Mouse (Mus musculus): ENCODE results near the gene Hdac9.

Hdac9 gene

DNA sequence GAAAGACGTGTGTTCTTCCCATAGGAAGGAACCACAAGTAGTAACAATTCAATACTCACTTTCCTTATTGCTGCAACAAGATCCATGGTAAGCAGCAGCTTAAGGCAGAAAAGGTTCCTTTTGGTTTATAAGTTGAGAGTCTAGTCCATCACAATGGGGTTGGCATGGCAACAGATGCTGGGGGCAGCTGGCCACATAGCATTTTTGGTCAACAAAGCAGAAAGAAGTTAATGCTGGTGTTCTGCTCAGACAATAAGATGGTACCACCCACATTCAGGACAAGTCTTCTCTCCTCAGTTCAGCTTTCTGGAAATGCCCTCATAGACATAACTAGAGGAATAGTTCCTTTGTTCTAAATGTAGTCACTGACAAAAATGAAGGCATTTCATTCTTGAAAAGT lies at the start of gene Hdac9:
Gene Hdac9, minus strand, starts transcription at position 101 of the 400 bp plus-strand sequence.
- no peak for DNase-seq (ENCODE audit: low spot score in 2 of 2)

DNA sequence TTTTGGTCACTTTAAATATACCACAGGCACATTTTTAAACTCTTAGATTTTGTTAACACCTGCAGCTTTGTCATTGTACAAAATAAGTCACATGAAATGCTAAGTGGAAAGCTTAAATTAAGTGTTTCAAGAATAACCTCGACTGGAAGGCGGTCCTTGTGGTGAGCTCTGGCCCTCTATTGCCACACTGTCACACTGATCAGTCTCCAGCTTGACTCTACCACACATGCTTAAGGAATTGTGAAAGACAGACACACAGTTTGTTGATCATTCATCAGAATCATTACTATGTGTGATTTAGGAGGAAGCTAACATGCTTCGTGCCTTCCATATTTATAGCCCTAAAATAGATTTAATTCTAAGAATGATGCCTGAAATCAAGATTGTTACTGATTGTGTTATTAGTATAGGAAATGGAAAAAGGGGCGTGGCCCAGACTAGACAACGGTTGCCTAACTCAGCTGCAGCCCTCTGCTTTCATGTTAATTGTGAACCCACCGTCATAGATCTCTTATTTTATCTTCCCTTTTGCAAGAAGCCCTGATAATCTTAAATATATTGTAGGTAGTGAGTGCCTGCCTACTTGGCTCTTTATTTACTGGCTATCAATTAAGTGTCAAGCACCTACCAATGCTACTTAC lies 32.3 kb upstream of the Hdac9 start:
- no peak for DNase-seq (ENCODE audit: low spot score in 2 of 2)

DNA sequence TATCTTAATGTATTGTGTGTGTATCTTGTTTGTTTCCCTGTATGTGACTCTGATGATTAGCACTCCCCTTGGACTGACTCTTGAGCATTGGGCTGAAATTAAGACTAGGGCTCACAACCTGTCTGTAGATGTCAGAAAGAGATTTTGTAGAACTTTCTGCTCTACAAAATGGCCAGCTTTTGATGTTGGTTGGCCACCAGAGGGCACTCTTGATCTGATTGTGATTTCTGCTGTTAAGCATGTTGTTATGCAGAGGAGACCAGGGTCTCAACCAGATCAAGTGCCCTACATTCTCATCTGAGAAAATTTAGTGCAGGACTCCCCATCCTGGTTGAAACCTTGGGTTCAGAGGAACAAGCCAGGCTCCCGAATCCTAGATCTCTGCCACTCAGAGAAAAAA lies 21.0 kb upstream of the Hdac9 start:
- no peak for DNase-seq (ENCODE audit: low spot score in 2 of 2)

DNA sequence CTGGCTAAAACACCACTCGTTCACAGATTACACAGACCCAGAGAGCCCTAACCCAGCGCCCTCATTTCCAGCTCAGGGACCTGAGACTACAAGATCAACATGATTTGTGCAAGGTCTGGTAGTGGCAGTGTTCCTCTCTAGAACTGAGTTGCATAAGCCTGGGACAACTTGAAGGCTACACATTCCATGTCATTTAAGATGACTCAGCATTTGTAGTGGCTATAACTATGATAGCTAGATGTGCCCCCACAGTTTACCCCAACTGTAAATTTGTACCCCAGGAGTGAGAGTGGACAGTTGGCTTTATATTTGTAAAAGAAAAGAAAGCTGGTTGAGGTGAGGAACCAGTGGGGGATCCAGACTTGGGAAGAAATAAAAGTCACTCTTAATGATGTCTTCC lies 8.9 kb downstream of the Hdac9 start:
- DNase-seq (ENCODE audit: low spot score in 2 of 2): no peak

DNA sequence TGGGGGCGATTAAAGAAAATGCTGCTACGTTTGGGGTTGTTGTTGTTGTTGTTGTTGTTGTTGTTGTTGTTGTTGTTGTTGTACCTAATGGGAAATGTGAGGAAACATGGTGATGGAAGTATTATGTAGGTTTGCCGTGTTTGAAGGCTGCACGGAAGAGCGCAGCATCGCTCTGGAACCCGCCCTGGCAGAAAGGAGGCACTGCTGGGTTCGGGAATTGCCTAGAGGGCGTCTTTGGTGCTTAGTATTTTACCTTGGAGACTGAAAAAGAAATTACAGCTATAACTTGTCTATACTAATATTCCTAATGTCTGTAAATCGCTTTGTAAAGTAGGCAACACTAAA lies 9.4 kb downstream of the Hdac9 start:
- DNase-seq (ENCODE audit: low spot score in 2 of 2): peak in 1 of 2 experiments; percentile 10

DNA sequence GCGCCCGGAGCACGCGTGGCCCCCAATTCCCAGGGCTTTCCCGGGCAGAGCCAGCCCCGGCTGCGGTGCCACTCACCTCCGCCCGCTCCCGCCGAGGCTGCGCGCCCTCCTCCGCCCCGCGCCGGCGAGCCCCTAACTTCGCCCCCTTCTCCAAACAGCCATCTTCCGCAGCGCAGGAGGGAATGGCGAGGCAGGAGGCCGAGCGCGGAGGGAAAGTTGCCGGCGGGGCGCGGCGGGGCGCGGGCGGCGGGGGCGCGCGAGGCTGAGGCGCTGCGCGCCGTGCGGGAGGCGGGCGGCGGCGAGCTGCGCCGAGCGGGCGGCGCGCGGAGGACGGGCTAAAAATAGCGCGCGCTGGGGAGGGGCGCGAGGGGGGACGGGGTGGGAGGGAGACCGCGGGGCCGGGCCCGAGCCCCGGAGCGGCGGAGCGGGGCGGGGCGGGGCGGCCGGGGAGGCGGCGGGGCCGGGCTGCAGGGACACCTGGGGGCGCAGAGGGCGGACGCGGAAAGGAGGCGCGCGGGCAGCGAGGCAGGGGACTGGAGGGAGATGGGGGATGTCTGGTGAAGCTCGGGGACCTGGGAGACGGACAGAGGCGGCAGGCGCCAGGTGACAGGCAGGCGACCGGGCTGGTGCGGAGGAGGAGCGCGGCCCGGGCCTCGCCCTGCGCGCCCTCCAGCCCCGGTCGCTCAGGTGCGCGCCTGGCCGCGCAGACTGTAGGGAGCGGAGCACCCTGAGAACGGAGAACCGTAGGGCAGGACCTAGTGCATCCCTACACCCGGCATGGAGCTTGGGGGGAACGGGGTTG lies 10.0 kb downstream of the Hdac9 start:
- peak; percentile 28 to 32 for DNase-seq (ENCODE audit: low spot score in 2 of 2)

DNA sequence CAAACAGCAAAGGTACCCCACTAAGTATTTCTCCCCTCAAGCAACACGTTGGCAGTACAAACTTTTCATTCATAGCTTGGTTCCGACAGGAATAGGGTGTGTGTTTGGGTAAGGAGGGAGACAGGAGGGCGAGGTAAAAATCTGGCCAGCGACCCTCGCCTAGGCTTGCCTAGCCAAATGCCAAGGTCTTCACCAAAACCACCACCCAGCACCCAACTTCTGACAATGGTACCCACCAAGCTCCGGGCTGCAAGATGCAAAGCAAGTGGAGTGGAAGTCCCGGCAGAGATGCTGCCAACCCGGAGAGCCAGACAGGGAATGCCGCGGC lies 10.6 kb downstream of the Hdac9 start:
- no peak for DNase-seq (ENCODE audit: low spot score in 2 of 2)

DNA sequence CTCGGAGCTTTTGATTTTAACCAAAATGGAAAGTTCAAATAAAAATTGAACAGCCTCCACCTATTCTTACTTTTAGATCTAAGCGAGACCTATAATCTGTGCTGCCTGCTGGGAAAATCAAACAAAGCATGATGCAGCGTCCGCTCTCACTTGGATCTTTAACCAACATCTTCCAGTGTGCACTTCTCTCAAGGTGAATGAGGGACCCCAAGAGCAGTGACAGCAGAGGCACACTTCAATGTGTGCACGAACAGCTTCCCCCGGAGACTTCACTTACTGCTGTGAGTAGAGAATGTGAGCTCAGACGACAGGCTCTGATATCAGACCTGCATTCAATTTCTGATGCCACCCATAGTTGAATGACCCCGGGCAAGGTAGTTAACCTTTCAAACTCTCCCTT lies 16.7 kb downstream of the Hdac9 start:
- no peak for DNase-seq (ENCODE audit: low spot score in 2 of 2)

DNA sequence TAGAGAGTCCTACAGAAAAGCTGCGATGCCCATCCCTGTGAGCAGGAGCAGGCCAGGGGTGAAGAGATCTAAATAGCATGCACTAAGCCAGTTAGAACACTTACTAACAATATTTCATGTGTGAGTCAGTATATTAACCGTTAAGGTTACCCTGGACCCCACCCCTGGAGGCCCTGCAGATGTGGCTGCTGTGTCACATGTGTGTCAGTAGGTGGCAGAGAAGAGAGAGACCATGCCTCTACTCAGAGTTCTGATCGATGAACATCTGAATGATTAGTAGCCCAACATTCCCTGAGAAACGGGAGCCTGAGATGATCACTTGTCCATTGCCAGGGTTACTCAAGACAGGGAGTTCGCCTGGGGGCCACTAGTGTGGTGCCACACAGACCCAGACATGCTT lies 22.0 kb downstream of the Hdac9 start:
- no peak for DNase-seq (ENCODE audit: low spot score in 2 of 2)

DNA sequence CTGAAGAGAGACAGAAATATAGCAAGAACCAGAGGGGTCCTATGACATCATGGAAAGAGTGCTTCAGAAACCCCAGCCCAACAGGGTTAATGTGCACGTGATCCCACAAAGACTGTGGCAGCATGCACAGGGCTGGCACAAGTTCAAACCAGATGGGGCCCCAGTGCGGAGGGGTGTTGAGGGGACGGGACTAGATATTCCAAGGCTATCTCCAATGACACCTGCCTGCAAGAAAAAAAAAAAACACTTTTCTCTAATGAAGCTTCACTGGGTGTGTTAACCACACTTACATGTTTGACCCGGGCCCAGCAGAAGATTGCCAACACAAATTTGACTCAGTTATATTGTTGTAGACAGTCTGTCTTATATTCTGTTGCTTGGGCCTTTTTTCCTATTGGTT lies 28.2 kb downstream of the Hdac9 start:
- DNase-seq (ENCODE audit: low spot score in 2 of 2): no peak

DNA sequence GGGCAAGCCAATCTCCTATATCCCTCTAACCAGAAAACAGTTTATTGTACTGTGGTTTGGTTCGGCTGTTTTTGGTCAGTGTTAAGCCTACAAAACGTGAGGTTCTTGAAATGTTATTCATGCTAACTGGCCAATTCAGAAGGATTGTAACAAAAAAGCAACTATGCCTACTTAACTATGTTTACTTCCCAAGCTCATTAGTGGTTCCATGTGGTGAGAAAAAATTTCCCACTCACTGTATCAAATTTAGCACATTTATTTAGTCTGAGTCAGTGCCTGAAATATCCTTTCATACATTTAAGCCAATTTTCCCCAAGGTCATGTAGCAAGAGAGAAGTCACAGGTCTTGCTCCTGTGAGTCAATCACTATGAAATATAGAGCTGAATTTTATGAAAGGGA lies 42.0 kb downstream of the Hdac9 start:
- DNase-seq (ENCODE audit: low spot score in 2 of 2): no peak

DNA sequence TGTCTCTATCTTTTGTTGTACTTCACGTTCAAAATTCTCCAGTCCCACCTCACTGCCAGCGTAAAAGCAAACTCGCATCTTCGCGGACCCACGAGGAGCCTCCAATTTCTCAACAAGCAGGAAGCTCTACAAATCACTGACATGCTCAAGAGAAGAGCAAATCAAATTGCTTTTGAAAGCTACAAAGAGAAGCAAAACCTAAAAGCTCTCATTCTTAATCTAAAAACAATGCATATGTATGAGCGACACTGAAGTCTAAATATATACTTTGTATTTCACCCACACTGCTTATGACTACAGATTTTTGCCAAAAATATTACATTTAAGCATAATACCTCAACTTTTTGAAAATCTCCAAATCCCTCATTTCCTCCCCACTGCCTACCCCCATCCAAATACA lies 45.9 kb downstream of the Hdac9 start:
- no peak for DNase-seq (ENCODE audit: low spot score in 2 of 2)

DNA sequence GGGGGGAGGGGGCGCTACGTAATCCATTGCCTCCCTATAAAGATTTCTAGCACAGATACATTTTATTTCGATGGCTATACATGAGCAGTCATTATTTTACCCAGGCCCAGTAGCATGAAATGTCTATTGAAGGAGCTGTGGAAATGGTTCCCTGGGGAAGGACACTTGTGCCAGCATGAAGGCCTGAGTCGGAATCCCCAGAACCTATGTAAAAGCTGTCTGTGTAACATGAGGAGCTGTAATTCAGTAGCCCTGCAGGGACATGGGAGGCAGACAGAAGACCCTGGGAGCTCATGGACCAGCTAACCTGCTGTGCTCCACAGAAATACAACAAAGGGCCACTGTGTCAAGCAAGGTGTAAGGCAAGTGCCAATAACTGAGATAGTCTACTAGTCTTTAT lies 75.7 kb downstream of the Hdac9 start:
- DNase-seq (ENCODE audit: low spot score in 2 of 2): no peak

DNA sequence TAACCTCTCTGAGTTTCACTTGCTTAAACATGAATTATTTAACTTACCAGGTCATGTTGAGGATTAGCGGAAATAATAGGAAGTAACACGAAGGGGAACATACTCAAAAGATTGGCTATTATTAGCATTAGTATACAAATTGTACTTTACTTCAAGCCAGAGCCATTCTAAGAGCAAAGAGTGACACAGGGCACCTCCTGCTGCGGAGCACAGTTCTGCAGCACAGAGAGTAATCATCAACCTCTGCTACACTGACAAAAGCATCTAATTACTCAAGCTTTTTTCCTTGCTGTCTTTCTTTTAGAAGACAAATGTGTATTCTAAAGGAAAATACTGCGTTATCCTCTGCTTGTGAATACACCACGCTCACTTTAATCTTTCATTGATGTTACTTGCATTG lies 79.6 kb downstream of the Hdac9 start:
- DNase-seq (ENCODE audit: low spot score in 2 of 2): no peak

DNA sequence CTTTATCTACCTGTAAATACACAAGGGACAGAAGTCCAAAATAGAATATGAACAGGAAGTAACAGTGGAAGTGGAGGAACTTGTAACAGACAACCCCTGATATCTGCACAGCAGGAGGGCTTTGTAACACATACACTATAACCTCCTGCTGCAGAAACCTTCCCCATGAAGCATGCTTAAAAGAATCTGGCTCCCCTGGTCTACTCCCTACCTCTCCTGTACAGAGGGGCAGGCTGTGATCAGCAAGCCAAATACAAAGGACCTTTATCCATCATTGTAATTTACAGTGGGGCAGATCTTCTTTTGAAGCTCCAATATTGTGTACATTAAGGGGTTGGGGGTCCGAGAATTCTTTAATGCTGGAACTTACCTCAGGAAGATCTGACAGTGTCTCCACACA lies 80.0 kb downstream of the Hdac9 start:
- DNase-seq (ENCODE audit: low spot score in 2 of 2): no peak

DNA sequence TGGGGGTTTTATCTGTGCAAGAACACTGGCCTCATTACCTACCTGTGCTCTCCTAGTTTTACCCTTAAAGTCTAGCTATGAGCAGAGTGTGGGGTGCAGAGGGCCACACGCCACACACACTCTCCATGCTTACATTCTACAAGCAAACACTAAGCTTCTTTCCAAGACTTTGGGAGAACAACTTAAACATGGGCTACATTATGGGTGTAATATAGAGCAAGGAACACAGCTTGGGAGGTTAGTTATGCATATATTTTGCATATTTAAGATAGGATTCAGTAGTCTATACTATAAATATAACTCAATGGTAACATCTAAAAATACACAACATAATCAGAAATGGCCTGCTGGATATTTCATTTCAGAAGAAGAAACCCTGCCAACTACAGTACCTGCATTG lies 80.8 kb downstream of the Hdac9 start:
- no peak for DNase-seq (ENCODE audit: low spot score in 2 of 2)

DNA sequence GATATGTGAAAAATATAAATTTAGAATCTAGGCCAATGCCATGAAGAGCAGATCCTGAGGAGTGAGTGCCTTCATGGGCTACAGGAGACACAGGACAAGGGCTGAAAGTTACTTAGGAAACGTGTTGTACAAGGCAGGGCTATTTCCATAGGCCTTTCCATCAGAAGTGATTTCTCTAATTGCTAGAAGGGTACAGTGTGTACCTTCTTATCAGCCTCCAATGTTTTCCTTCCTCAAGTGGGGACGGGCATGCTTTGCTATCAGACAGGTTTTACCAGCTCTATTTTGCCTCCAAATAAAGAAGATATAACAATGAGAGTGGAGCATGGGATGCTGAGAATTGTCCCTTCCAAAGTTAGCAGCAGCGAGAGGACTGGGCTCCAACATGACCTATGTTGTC lies 81.4 kb downstream of the Hdac9 start:
- DNase-seq (ENCODE audit: low spot score in 2 of 2): no peak

DNA sequence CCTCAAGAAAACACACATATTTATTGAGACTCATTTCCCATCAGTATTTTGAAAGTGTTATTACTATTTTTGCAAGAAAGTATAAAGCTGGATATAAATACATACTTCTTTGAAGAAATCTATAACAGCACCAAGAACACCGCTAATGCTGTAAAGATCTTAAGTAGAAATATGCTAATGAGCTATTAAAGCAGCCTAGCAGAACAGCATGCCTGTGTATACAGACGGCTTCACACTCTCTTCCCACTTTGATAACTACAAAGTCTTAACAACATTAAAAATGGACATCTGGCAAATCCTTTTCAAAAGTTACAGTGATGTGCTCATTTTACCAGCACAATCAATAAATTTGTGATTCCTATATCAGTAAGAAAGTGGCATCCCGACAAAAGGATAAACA lies 88.2 kb downstream of the Hdac9 start:
- no peak for DNase-seq (ENCODE audit: low spot score in 2 of 2)

DNA sequence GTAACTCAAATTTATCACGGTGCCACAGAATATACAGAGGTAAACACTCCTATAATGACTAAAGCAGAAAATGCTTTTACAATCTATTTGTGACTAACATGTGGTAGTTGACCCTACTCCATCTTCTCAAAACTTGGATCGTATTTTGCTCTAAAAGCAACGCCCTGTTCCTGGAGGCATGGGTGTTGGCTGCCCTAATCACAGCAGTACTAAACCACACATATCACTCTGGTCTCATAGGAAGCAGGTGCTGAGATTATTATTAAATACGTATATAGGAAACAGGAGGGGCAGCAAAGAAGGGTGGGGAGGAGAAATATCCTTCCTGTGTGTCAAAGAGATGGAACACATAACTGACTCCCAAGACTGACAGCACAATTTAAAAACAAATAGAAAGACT lies 90.0 kb downstream of the Hdac9 start:
- DNase-seq (ENCODE audit: low spot score in 2 of 2): no peak

DNA sequence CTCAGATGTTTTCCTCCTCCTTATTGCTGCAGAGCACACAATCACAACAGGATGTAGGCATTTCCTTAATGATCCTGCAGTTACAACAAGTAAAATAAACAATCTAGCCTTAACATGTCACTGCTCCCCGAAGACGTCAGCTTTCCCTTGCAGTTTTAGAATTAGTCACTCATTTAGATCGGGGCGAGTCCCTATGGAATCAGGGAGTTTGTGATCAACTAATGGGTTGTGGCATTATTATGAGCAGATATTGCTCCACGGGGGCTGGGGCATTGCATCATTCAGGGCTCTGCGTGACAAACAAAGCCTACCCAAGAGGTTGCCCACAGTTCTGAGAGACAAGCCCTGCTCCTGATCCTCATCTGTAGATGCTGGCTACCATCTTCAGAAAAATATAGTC lies 96.7 kb downstream of the Hdac9 start:
- DNase-seq (ENCODE audit: low spot score in 2 of 2): no peak

DNA sequence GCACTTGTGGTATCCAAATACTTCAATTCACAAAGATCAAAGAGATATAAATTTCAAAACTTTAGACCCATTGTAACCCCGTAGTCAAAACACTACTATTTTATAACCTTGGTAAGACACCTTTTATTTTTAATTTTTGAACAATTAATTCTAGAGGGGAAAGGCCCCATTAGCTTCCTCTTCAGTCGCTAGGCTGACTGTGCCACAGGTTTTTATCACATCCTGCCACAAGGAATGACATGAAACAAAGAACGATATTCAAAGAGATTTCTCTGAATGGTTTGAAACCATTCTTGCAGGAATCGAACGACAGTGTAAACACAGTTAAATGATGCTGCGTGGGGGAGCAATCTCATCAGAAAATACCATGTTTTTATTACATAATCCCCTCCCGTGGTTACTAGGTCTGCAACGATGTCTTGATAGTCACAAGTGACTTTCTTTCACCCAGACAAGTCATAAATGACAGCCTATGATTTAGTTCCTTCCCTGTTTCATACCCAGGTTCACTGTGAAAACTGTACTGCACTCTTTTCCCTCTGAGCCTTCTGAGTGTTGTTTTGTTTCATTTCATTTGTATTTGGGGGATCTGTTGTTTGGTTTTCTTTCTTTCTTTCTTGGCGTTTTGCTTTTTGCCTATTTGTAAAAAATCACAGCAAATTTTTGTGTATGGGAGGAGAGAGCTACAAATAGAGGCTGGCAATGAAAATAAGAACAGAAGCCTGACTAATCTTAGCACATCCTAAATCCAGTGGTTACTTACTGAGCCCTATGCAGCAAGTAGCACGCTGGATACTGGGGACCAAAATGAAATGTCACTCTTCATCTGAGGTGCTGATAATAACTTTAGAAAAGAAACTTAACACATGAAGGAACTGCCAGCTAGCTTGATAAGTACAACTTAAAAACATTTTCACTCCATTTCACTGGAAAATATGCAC lies 105.0 kb downstream of the Hdac9 start:
- no peak for DNase-seq (ENCODE audit: low spot score in 2 of 2)

DNA sequence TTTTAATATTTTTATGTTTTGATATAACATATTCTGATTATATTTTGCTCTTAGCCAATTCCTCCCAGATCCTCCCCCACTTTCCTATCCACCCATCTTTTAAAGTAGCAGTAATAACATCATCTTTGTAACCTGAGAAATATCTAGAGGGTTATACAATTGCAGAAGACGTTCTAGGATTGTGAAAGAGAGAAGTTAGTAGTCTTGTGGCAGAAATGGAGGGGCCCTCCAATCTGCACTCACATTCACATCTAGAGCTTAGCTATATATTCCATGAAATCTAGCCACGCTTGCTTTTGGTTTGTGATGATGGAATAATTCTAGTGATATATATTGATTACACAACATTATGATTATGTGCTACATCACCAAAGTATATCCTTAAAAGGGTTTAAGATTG lies 106.7 kb downstream of the Hdac9 start:
- DNase-seq (ENCODE audit: low spot score in 2 of 2): no peak

DNA sequence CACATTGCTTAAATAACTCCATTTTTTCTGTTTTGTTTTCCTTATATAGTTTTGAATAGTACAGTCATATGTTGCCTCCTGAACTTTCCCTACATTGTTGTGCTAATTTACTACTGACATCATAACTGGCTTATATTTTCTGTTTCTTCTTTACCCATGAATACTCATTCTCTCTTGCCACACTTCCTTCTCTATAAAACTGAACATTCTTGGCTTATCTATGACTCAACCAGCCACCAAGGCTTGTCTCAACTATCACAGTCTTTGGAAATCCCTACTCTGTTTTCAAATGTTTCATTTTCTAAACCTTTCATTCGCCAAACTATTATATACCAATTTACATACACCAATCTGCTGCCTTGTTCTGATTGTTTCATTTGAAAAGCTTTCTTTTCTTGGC lies 108.7 kb downstream of the Hdac9 start:
- DNase-seq (ENCODE audit: low spot score in 2 of 2): no peak

Measured in cerebellum, postnatal 4 days (tissue).